Mouse (Mus musculus) neural tube, embryonic 10.5 days (tissue): ENCODE results near the gene Slc28a3.

Source experiments
- DNase-seq: peaks from one replicate; pipeline ENCODE4 v3.0.0-alpha.2; 2017; ENCODE audit warnings: low spot score; ENCODE audit errors: extremely low spot score

The Slc28a3 gene

DNA sequence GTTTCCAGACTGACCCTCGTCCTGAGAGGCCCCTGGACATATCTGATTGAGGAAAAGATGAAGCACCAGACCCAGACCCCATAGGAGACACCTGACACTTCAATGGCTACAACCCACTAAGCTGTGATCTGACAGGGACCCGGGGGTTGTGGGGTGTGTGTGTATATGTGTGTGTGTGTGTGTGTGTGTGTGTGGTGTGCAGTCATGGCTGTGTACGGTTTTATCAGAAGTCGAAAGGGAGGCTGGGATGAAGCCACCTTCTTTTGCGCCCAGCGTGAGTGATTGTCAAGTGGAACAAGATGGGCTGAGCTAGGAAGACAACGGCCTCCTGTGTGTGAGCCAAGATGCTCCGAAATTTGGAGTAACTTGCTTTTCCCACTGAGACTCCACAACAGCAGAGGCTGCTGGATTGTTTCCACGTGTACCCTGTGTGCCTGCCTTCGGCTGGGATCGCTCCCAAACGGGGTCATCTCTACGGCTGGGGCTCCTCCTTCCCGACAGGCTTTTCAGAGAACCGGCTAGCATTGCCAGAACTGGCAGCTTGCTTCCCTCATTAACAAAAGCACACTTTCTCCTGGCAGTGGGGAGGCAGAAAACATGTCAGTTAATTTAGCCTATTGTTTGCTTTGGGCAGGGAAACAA lies 50.1 kb downstream of the Slc28a3 start:
- no peak for DNase-seq

DNA sequence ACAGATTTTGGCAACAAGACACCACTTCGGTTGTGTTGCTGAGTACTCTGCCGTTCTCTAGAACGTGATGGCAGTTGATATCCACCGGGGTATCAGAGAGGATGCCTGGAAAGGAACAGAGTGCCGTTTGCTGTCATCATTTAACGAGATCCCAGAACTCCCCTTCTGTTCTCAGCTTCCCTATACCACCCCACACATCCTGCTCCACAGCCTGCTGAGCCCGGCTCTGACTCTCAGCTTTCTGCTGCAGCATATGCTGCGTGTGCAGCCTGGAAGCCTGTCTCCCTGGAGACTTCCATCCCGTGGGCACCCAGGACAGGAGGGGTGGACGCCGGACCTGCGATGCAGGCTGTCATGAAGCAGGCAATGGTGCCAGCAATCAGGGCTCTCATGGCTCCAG lies 52.5 kb downstream of the Slc28a3 start:
- DNase-seq: no peak

DNA sequence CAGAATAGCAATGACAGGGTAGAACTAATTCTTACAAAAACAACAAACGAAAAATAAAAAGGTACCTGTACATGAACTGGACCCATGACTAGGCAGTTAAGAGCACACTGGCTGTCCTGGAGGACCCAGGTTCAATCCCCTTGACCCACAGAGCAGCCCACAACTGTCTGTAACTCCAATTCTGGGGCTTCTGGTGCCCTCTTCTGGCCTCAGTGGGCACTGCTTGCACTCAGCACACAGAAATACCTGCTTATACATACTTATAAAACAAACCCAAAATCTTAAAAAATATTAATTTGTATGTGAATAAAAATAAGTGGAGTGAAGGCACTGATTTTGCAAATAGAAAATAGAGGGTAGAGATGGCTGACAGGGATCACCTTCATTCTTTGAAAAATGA lies 54.7 kb downstream of the Slc28a3 start:
- DNase-seq: no peak

DNA sequence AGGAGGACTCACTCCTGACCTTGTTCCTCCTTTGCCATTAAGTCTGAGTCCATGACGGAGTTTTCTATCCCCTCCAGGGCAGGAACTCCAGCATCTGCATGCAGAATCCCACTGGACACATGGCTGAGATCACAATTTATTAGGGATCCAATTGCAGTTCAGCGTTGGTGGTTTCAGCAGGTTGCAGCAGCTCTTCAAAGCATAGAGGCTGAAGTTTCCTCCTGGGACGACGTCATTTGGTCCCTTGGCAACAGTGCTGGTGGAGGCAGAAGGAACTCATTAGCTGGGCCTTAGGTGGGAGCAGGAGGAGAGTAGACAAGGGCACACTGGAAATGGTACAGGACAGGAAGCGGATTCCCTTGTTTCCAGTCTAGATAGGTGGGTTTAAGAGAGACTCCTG lies 55.1 kb downstream of the Slc28a3 start:
- DNase-seq: no peak

DNA sequence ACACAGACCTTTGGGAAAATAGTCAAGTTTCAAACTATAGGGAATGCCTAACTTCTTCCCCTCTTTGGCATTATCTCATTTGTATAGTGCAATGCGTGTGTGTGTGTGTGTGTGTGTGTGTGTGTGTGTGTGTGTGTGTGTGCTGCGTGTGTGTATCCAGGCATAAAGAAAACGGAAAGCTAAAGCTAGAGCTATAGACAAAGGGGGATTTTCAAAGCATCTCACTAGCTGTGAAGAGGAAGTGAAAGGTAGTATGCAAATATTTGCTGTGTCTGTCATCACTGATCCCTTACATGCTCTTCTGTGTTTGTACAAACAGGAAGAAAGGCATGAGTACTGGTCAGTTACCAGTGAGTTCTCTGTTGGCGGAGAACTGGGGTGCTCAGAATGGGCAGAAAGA lies 58.8 kb downstream of the Slc28a3 start:
- no peak for DNase-seq

DNA sequence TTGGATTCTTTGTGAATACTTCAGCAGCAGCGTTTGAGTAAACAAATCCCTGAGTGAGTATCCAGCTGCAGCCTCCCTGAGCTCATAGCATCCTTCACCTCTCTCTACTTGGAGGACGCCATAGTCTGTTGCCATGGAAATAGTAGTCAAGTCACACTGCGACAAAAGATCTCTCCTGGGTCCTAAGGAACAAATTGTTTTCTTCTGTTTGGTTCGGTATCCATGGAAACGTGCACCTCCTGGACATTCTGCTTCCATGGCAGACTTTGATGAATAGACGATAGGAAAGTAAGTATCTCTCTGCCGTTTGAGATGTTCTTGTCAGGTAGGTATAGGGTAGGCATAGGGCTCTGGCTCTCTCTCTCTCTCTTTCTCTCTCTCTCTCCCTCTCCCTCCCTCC lies 63.1 kb downstream of the Slc28a3 start:
- DNase-seq: no peak

DNA sequence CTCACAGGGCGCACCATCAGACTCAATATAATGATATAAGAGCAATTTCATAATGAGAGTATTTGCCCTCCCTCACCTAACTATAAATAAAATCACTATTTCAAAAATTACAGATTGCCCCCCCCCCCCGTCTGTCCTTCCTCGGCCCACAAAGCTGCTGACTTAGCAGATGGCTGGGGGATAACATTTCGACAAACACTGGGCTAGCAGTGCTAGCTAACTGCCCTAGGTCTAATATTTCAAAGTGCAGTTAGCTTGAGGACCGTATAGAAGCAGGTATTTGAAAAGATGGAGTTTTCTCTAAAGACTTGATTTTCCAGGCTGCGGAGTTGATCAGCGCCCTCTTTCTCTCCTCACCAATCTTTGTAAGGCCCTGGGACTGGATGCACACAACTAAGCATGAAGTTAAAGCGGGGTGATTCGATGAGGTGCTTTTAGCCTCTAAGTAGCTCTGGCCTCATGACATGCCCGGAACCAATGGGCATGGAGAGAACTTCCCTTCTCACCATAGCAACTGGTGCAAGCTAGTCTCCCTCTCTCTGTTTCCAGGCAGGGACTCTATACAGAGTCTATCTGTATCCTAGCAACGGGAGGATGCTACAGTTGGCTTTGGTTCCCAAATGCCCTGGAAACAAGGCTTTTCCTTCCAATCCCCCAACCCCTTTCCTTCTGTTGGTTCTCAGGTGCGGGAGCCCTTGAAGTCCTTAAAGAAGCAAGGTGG lies 66.8 kb downstream of the Slc28a3 start:
- no peak for DNase-seq

DNA sequence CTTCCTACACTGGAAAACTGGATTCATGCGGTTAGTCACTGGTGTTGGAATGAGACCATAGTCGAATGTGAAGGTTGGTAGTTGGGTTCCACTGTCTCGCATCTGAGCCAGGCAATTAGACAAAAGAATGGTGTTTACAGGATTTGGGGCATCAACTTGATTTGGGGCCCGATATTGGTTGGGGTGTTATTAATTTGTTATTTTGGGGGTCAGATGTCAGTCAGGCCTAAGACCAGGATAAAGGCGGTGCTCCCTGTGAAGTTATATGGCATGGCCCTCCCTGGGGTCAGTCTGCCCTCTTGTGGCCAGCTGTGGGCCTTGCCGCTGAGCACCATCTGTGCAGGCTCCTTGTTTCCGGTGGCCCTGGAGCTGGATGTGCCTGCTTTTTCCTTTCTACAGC lies 67.6 kb downstream of the Slc28a3 start:
- peak; percentile 84 for DNase-seq

DNA sequence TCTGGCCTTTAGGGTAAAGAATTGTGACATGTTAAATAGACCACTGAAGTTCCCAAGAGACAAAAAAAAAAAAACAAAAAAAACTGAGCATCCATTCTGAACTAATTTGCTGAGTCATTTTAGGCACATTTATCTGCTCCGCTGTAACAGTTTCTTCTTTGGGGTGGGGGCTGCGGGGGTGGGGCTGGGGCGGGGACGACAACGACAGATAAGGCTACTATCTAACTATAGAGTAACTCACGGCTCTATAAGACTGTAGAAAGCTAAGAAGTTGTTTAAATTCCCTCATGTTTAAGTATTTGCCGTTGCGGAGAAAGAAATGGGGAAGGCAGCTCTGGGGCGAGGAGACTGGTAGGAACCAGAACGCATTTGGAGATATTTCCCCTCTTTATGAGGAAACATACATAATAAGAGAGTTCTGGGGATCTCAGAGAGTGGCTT lies 68.1 kb downstream of the Slc28a3 start:
- DNase-seq: no peak

DNA sequence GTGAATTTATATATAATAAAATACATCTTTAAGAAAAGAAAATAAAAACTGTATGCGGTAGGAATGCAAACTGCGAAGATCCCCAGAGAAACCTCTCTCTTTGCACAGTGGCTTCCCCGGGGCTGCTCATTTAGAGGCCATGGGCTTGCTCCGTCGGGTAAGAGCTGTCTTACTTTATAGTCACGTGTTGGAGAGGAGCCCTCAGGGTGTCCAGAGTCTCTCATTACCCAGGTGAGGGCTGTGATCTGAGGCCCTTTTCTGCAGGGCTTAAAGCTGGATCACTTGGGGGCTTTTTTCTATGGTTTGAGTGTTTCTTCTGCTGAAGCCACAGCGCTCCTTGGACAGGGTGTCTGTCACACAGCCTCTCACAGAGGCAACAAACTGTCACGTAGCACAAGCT lies 68.5 kb downstream of the Slc28a3 start:
- no peak for DNase-seq

DNA sequence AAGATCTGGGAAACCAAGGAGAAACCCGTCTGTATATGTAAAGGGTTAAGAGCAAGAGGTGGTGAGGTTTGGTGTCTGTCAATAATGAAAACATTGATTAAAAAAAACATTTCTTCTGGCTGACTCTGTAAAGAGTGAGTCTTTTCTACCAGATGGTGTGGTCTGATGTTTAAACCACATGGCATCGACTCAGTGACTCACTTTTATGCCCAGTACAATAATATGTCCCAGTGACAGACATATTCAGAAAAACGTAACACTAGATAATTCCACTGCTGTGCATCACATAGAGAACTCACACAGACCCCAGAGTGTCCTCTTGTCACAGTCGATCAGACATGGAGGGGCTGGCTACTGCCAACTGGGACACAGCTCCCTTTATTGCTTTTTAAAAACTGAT lies 69.1 kb downstream of the Slc28a3 start:
- no peak for DNase-seq

DNA sequence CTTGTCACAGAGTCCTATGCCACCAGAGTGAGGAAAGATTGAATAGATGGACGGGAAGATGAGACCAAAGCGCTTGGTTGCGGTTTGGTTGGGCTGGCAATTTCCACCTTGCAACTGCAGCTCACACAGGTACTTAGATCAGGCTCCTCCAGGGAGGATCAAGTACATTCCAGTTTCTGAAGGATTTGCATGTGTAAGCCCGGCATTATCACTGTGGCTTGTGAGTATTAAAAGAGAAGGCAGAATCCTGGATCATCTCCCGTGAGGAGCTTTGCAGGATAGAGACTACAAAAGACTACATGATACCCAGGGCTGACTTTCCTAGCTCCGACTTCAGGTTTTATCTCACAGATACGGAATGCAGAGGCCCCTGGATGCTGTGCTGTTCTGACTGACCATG lies 71.7 kb downstream of the Slc28a3 start:
- DNase-seq: no peak

DNA sequence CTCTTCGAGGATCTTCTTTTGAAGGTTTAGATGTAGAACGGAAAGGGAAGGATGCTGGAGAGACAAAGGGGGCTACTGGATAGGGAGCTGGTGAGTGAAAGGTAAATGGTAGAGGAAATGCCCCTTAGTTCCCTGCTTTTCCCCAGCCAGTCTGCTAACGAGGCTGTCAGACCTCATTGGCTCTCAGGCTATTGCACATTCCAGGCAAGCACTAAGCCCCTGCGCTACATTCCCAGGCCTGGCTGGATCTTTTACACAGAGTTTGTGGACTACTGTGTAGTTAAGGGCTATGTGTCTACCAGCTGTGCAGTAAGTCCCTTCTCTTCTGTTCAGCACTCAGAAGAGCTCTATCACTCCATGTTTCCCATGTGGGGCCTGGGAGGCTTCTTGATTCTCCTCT lies 72.3 kb downstream of the Slc28a3 start:
- no peak for DNase-seq

DNA sequence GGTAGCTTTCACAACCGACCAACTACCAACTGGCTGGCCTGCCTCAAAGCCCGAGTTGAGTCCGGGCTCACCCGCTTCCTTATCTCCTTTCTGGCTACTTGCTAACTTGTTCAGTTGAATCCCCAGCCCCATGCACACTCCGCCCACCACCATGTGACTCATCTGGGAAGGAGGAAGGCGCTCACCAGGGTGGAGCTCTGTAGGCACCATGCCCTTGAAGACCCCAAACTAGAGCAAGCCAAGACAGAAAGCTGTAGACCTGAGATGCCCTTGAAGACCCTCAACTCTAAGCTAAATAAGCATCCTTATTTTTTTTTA lies 72.8 kb downstream of the Slc28a3 start:
- DNase-seq: no peak

DNA sequence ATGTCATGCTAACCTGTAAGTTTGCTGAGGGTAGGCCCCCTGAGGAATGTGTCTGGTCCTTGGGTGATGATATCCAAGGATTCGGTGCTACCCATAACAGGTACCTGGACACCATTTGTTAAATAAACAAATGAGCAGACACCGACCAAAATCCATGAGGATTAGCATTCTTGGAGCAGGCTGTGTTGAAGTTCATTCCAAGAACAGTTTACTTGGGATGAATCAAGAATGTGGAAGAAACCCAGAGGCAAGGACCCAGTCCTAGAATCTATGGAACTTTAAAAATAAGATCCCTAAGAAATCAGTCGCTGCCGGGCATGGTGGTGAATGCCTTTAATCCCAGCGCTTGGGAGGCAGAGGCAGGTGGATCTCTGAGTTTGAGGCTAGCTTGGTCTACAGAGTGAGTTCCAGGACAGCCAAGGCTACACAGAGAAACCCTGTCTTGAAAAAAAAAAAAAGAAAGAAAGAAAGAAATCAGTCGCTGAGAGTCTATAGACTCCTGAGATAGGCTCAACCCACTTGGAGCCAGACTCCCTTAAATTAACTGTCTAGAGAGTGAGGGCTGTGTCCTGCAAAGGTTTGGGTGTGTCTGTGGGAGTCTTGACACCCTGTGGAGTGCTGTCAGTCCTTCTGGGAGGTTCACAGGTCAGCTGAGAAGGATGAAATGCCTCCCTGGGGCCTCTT lies 73.3 kb downstream of the Slc28a3 start:
- DNase-seq: no peak

DNA sequence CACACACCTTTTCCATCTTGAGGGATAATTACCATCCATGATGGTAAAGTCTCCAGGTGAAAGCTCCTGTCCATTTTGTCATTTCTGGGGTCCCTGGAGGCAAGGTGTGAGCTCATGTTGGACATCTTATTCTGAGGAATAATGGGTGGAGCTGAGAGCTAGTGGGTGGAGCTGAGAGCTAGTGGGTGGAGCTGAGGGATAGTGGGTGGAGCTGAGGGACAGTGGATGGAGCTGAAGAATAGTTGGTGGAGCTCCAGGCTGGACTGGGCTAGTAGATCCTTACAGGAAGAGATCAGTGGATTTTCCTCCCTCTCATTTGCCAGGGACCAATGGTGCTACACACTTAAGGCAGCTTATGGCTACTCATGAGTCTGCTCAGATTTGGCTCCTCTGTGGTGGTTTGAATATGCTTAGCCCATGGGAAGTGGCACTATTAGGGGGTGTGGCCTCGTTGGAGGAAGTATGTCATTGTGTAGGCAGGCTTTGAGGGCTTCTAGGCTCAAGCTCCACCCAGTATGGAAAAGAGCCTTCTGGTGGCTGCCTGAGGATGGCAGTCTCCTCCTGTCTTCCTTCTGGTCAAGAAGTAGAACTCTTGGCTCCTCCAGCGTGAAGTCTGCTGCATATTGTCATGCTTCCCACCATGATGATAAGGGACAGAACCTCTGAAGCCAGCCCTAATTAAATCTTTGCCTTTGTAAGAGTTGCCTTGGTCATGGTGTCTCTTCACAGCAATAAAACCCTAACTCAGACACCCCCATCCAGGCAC lies 74.0 kb downstream of the Slc28a3 start:
- DNase-seq: no peak

DNA sequence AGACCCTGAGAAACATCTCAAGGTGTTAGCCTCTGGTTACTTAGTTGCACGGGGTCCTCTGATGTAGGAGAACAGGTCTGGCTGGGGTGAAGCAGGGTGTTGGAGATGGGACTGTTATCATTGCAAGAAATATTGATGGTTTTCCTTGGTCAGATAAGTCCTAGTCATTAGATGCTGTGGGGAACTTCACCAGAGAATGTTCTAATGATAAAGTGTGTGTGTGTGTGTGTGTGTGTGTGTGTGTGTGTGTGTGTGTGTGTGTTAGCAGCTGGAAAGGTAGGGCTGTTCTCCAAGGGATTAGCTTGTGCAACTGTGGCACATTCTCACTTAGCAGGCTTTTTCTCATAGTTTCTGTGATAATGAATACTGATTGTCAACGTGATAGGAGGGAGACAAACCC lies 75.4 kb downstream of the Slc28a3 start:
- DNase-seq: no peak

DNA sequence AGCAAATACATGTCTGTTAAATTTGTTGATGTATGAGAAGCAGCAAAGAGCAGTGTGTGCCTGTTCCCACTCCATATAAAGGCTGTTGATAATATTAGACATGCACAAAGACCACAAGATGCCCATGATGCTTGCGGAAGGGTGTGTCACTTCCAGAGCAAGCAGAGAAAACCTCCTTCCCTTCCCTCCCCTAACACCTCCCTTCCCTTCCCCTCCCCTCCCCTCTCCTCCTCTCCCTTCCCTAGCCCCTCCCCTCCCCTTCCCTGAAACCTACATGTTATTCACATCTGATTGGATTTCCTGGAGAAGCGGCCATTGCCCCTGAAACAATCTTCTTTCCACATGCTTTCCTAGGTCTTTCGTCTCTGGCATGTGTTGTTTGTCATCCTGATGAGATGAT lies 75.8 kb downstream of the Slc28a3 start:
- no peak for DNase-seq

DNA sequence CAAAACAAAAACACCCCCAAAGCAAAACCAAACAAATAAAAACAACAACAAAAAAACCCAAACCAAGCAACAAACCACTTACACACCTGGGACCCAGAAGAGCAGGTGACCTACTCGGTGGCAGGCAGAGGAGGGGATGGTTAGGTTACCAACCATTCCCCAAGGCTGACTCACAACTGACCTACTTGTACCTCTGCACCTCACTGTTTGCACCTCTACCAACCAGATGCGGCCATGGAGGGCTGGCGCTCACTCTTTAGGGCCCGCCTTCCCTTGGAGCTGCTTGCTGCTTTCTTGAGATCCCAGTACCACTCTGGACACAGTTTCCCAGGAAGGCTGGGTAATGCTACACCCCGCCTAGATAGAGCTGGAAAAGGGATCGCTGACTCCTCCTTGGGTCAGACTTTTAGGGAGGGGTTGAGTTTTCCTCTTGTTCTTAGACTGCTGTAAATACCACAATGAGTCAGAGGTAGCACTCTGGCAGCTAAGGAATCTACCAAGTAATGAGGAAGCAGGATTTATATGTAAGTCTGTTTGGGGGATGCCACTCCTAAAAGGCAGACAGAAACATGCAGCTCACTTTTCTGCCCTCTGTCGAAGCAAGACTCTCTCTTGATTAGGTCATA lies 76.3 kb downstream of the Slc28a3 start:
- no peak for DNase-seq

DNA sequence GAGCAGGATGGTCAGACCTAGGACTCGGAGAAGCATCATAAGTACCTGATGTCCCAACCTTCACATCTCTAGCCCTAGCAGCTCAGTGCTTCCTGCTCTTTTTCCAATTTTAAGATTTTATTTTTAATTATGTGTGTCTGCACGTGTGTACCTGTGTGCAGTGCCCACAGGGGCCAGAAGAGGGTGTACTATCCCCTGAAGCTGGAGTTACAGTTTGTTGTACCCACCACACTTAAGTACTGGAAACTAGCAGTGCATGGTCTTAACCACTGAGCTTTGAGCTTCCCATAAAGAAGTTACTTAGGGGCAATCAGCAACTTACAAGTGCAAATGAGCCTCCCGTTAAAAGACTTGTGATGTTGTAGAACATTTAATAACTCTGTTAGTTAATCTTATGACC lies 86.1 kb downstream of the Slc28a3 start:
- no peak for DNase-seq

DNA sequence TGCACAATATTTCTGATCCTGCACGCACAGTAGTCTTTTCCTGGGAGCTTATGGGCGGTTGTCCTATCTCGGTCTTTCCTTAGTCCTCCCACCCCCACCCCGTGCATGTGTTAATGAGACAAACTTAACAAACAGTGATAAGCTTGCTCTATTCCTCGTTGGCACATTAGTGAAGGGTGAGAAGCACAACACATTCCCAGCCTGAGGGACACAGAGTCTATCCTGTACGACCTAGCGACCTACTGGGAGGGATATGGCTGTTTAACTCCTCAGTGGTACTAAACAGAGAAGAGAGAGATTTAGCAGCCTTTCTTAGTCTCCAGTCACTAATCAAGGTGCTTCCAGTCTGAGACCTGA lies 86.9 kb downstream of the Slc28a3 start:
- DNase-seq: no peak
